Mouse (Mus musculus): ENCODE measurements around the gene Cpeb2. TPM values are rescaled to one million over a fixed set of nuclear protein-coding genes. Genes with fewer than 3 reads are reported as not detected.

Cpeb2 gene
- polyA plus RNA-seq (2015; fragmentation: Nextera tagmentation; extraction: Ambion mirVana), result 0.62 and 0.90 TPM in 2 replicates

GRCm38 (mm10) chr5:43232480-43233315, at the start of gene Cpeb2:
Cpeb2 (plus strand) TSS chr5:43233170.
- peak; percentile 82 for DNase-seq (ENCODE audit: low spot score)

DNA sequence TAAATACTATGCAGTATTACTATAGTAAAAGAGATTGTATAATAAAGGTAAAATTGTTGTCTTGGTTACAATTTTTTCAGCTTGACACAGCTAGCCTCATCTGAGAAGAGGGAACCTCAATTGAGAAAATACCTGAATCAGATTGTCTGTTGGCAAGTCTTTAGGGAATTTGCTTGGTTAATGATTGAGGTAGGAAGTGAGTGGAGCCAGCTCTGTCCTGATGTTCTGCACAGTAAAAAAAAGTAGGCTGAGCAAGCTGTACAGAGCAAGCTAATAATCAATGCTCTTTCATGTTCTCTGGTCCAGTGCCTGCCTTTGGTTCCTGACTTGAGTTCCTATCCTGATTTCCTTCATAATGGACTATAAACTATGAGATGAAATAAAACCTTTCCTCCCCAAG, 49.4 kb upstream of the Cpeb2 start:
- no peak for DNase-seq (ENCODE audit: low spot score)

GRCm38 (mm10) chr5:43184834-43185233, 48.1 kb upstream of the Cpeb2 start:
- no peak for DNase-seq (ENCODE audit: low spot score)

- DNase-seq (ENCODE audit: low spot score), result no peak
Observed at GRCm38 (mm10) chr5:43185478-43185877, 47.5 kb upstream of the Cpeb2 start.

GRCm38 (mm10) chr5:43200686-43201085, 32.3 kb upstream of the Cpeb2 start:
- DNase-seq (ENCODE audit: low spot score), result no peak

DNA sequence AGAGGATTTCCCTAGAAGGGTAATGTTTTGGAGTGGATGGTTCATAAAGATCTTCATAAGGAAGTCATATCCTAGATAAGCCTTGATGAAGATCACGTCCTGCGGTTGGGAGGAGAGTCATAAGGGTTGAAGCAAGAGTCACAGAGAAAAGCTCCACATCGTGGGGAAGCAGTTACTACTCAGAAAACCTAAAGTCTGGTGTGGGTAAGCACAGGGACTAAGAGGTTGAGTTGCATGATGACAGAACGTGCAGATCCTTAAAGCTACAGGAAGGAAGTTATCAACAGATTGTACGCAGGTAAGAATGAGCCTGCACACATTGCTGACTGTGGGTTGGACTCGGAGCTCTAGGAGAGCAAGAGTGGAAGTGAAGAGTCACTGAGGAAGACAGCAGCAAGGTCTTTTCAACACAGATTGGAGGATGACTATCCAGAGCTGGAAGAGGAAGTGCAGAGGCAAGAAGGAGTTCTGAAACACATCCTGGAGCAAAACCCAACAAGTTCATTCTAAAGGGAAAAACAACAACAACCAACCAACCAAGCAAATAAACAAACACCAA, 26.4 kb upstream of the Cpeb2 start:
- no peak for DNase-seq (ENCODE audit: low spot score)

DNA sequence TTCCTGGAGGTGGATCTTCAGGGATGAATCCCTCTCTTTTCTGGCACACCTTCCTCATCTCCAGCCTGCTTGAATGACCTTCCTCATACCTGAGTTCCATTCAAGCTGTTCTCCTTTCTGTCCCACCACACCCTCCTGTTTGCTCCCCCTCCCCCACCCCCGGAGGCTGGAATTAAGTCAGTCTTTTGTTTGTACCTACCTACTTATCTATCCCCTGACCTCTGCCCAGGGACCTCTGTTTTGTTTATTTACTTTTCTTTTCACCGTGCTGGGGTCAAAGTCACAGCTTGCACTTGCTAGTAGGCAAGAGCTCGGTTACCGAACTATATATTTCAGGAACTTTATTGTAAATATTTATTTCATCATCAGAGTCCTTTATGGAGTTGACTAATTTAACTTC, 15.5 kb upstream of the Cpeb2 start:
- DNase-seq (ENCODE audit: low spot score), result no peak

- DNase-seq (ENCODE audit: low spot score), result no peak
Observed at GRCm38 (mm10) chr5:43217987-43218846, 14.8 kb upstream of the Cpeb2 start.

DNA sequence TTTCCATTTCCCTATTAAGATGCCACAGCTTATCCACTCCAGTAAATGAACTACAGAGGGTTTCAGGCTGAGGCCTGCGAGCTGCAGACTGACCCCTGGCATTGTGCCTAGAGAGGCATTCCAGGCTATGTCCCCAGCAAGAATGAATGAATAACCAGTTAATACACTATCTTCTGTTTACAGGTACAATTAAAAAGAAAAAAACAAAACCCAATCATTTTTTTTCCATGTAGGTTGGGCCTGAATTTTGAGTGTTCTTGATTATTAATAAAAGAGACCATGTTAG, 14.2 kb upstream of the Cpeb2 start:
- DNase-seq (ENCODE audit: low spot score), result no peak

GRCm38 (mm10) chr5:43223359-43223758, 9.6 kb upstream of the Cpeb2 start:
- no peak for DNase-seq (ENCODE audit: low spot score)

GRCm38 (mm10) chr5:43224245-43224644, 8.7 kb upstream of the Cpeb2 start:
- no peak for DNase-seq (ENCODE audit: low spot score)

DNA sequence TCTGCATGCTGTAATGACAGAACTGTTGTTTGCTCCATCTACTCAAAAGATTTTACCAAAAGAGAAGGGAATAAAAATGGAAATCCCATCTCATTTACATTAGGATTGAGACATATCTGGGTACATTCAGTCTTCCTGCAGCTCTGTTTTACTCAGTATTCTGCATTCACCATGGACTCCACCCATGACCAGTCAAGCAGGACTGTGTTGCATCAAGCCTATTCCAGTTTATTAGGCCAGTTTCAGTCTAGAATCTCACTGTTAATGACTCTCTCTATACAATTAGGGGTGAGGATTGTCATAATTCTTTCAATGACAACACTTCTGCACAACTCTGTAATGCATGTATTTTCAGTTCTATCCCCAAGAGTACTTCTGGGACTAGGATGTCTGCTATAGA, 6.8 kb upstream of the Cpeb2 start:
- DNase-seq (ENCODE audit: low spot score), result no peak

DNA sequence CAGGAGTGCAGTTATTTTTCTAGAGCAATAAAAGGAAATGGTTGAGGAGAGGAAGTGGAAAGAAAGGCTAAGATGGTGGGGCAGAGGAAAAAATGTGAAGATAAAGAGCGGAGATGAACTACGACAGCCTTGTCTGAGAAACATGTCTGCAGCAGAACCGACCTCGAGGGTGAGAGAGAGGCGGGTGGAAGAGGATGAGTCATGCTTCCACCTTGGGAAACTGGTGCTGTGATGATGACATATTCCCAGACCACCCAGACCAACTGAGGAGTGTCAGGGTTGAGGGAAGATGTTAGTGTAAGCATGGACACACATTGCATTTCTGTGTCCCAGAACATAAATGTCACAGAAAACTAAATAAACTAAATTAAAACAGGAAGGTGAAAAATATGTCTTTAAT, 5.4 kb upstream of the Cpeb2 start:
- DNase-seq (ENCODE audit: low spot score), result no peak

DNA sequence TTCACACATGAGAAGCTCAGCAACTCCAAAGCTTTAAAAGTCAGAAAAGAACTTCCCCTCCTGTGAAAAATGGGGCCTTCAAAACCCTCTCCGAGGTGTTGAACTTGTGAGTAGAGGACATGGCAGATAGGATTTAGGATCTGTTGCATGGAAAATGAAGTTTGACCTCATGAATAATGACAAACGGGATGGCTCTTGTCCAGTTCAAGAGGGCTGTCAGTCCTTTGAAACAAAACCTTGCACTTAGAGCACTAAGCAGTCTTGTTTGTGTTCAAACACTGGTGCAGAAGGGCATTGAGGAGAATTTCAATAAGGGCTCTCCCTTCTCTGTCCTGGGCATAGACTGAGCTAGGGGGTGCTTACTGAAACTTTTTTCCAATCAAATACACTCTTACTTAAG, 1.9 kb upstream of the Cpeb2 start:
- DNase-seq (ENCODE audit: low spot score), result no peak

DNA sequence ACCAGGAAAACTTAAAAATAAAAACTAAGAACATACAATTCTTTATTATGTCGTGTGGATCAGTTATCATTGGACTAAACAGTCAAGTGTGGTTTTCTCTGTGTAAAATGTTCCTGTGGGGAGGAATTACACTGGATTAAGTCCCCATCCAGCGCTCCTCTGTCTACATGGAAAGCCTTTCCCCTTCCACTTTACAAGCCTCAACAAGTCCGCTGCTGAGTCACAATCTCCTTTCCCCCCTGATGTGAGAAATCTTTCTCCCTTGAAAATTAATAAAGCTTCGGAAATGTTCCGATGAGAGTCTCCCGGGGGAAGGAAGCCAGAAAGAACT, 856 bp upstream of the Cpeb2 start:
- no peak for DNase-seq (ENCODE audit: low spot score)

- DNase-seq (ENCODE audit: low spot score), result peak; percentile 77
Observed at GRCm38 (mm10) chr5:43233316-43234181, 579 bp downstream of the Cpeb2 start.

DNA sequence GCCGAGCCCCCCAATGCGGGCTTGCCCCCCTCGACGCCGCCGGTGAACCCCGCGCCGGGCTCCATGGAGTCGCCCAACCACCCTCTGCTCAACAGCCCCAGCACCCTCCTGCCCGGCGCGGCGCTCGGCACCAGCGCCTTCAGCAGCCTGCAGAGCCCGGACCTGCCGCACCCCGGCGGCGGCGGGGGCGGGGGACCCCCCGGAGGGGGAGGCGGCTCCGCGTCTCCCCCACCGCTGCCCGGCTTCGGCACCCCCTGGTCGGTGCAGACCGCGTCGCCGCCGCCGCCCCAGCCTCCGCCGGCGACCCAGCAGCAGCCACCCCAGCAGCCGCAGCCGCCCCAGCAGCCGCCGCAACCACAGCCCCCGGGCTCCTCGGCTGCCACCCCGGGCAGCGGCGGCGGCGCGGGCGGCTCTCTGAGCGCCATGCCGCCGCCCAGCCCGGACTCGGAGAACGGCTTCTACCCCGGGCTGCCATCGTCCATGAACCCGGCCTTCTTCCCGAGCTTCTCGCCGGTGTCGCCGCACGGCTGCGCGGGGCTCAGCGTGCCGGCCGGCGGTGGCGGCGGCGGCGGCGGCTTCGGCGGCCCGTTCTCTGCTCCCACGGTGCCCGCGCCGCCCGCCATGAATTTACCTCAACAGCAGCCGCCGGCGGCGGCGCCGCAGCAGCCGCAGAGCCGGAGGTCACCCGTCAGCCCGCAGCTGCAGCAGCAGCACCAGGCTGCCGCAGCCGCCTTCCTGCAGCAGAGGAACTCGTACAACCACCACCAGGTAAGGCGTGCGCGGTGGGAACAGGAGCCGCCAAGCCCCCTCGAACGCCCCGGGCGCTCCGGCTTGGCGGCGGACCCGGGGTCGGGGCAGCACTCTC, 1.6 kb downstream of the Cpeb2 start:
- DNase-seq (ENCODE audit: low spot score), result peak; percentile 56

GRCm38 (mm10) chr5:43235186-43235785, 2.3 kb downstream of the Cpeb2 start:
- DNase-seq (ENCODE audit: low spot score), result no peak

- no peak for DNase-seq (ENCODE audit: low spot score)
Observed at GRCm38 (mm10) chr5:43235997-43236396, 3.0 kb downstream of the Cpeb2 start.

GRCm38 (mm10) chr5:43236476-43236875, 3.5 kb downstream of the Cpeb2 start:
- DNase-seq (ENCODE audit: low spot score), result peak; percentile 5

Data from thymus, postnatal 0 days (tissue).